In the genomic region with DNA sequence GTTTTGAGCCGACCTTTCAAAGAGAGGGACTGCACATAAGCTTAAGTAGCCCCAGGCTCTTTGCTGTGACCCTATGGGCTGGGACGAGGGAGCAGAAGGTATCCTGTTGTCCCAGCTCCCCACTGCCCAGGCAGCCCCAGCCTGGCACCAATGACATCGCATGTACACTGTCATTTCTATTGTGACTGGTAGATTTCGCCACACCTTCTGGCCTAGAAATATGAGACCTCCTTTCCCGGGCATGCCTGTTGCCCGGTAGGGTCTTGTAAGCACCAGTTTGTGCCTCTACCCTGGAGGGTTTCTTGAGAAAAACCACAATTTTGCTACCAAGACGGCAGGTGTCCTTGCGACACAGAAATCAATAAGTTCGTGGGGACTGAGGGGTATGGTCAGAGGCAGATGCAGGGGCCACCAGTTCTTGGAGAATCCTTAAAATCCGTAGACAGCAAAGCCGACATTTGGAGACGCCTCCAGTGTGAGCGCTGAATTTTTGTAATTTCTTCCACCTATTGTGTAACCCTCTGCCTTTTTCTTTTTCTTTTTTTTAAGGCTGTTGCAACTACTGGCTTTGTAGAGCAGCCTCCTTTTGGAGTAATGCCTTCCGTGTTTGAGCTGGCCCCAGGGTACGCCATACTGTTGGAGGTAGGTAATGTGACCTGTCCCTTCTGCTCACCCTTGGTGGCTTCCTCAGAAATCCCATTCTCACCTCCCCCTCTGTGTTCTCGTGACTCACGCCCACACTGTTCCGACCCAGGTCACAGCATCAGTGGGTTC, we compare ENCODE assay signal across 33 mouse cellular contexts. TPM values are rescaled to one million over a fixed set of nuclear protein-coding genes. Genes with fewer than 3 reads are reported as not detected.
DNase-seq lines count a peak whose midpoint lies in the region; ATAC-seq lines count a peak whose summit lies in the region.
"Had no signal": no experiment of that assay in that cellular context is flagged by ENCODE, and none has a peak within 500 bp of the region (broad histone marks: within the 10 kb centered on the region; RNA-seq: fewer than 3 reads in every experiment).

No protein-coding gene starts in this region.

- no peak overlapping the region for H3K4me3 ChIP-seq in embryonic facial prominence, embryonic 14.5 days (ENCODE audit: low read depth, low read length)
- no peak overlapping the region for H3K4me3 ChIP-seq in embryonic facial prominence, embryonic 10.5 days
- no peak overlapping the region for H3K4me3 ChIP-seq in midbrain, embryonic 11.5 days (ENCODE audit: low read depth, low read length)
- H3K4me3 ChIP-seq in midbrain, embryonic 13.5 days (replicated peaks), result no peak overlapping the region
- no peak overlapping the region for H3K4me3 ChIP-seq in limb, embryonic 10.5 days
- H3K4me3 ChIP-seq: embryonic facial prominence, embryonic 13.5 days; forebrain, embryonic 15.5 days; heart, adult 2 months; heart, embryonic 15.5 days; hindbrain, embryonic 12.5 days had no signal

- no peaks in the 10 kb centered on the region for H3K27me3 ChIP-seq in embryonic facial prominence, embryonic 14.5 days (replicated peaks; ENCODE audit: control insufficient read depth, insufficient read depth, low read length)
- no peaks in the 10 kb centered on the region for H3K27me3 ChIP-seq in embryonic facial prominence, embryonic 10.5 days (replicated peaks; ENCODE audit: low read depth, poor library complexity, severe bottlenecking)
- no peaks in the 10 kb centered on the region for H3K27me3 ChIP-seq in midbrain, embryonic 11.5 days (ENCODE audit: control insufficient read depth, insufficient read depth, low read length)
- H3K27me3 ChIP-seq in midbrain, embryonic 13.5 days, result no peaks in the 10 kb centered on the region
- H3K27me3 ChIP-seq in limb, embryonic 10.5 days (ENCODE audit: low read depth, poor library complexity, severe bottlenecking), result no peaks in the 10 kb centered on the region
- H3K27me3 ChIP-seq: embryonic facial prominence, embryonic 13.5 days; forebrain, embryonic 15.5 days; heart, embryonic 15.5 days; hindbrain, embryonic 12.5 days; Patski had no signal

- no peak for DNase-seq in embryonic facial prominence, embryonic 14.5 days (ENCODE audit: low spot score)
- no peak for DNase-seq in embryonic facial prominence, embryonic 10.5 days (ENCODE audit: low spot score)
- peak; percentile 33 for DNase-seq in midbrain, embryonic 11.5 days (ENCODE audit: low spot score, missing footprints)
- no peak for DNase-seq in limb, embryonic 10.5 days (ENCODE audit: low spot score)
- no peak for DNase-seq in adrenal gland, postnatal 4 days (ENCODE audit: low spot score in 2 of 2)
- DNase-seq: adrenal gland, adult 2 months; adrenal gland, postnatal 36 days; B cell, adult 2 months; cerebellum, adult 11 months; cerebellum, adult 9-10 months; cerebellum, postnatal 25 days; gastrocnemius, postnatal 14 days; heart, adult 2 months had no signal

- no peaks in the 10 kb centered on the region for H3K36me3 ChIP-seq in embryonic facial prominence, embryonic 14.5 days (ENCODE audit: control insufficient read depth, insufficient read depth, low read length)
- H3K36me3 ChIP-seq in embryonic facial prominence, embryonic 10.5 days (replicated peaks), result no peaks in the 10 kb centered on the region
- H3K36me3 ChIP-seq in midbrain, embryonic 11.5 days (ENCODE audit: control insufficient read depth, insufficient read depth, low read length), result no peaks in the 10 kb centered on the region
- H3K36me3 ChIP-seq in midbrain, embryonic 13.5 days, result no peaks in the 10 kb centered on the region
- no peaks in the 10 kb centered on the region for H3K36me3 ChIP-seq in limb, embryonic 10.5 days
- H3K36me3 ChIP-seq: embryonic facial prominence, embryonic 13.5 days; forebrain, embryonic 15.5 days; heart, embryonic 15.5 days; hindbrain, embryonic 12.5 days had no signal

- no peaks in the 10 kb centered on the region for H3K4me1 ChIP-seq in embryonic facial prominence, embryonic 14.5 days (ENCODE audit: control insufficient read depth, insufficient read depth, low read length)
- peaks cover 26% of the 10 kb centered on the region for H3K4me1 ChIP-seq in embryonic facial prominence, embryonic 10.5 days
- no peaks in the 10 kb centered on the region for H3K4me1 ChIP-seq in midbrain, embryonic 11.5 days (ENCODE audit: control insufficient read depth, insufficient read depth, low read length)
- peaks cover 9% of the 10 kb centered on the region for H3K4me1 ChIP-seq in midbrain, embryonic 13.5 days (replicated peaks)
- peaks cover 21% of the 10 kb centered on the region for H3K4me1 ChIP-seq in limb, embryonic 10.5 days
- H3K4me1 ChIP-seq: embryonic facial prominence, embryonic 13.5 days; forebrain, embryonic 15.5 days; heart, embryonic 15.5 days had no signal

- no peaks in the 10 kb centered on the region for H3K9me3 ChIP-seq in embryonic facial prominence, embryonic 14.5 days (ENCODE audit: control insufficient read depth, low read length)
- no peaks in the 10 kb centered on the region for H3K9me3 ChIP-seq in embryonic facial prominence, embryonic 10.5 days
- H3K9me3 ChIP-seq in midbrain, embryonic 11.5 days (ENCODE audit: control insufficient read depth, low read length), result no peaks in the 10 kb centered on the region
- no peaks in the 10 kb centered on the region for H3K9me3 ChIP-seq in midbrain, embryonic 13.5 days
- H3K9me3 ChIP-seq in limb, embryonic 10.5 days (replicated peaks), result no peaks in the 10 kb centered on the region
- H3K9me3 ChIP-seq: embryonic facial prominence, embryonic 13.5 days; forebrain, embryonic 15.5 days; heart, embryonic 15.5 days; hindbrain, embryonic 12.5 days had no signal

- H3K9ac ChIP-seq in embryonic facial prominence, embryonic 14.5 days (ENCODE audit: low read depth, low read length), result no peak overlapping the region
- H3K9ac ChIP-seq in midbrain, embryonic 11.5 days (ENCODE audit: low read length), result no peak overlapping the region
- no peak overlapping the region for H3K9ac ChIP-seq in midbrain, embryonic 13.5 days (replicated peaks)
- H3K9ac ChIP-seq: embryonic facial prominence, embryonic 13.5 days; forebrain, embryonic 15.5 days; heart, embryonic 15.5 days; hindbrain, embryonic 12.5 days had no signal

- no peak overlapping the region for H3K27ac ChIP-seq in embryonic facial prominence, embryonic 14.5 days (replicated peaks; ENCODE audit: low read depth, low read length)
- no peak overlapping the region for H3K27ac ChIP-seq in embryonic facial prominence, embryonic 10.5 days (replicated peaks)
- H3K27ac ChIP-seq in midbrain, embryonic 11.5 days (ENCODE audit: low read depth, low read length), result no peak overlapping the region
- H3K27ac ChIP-seq in midbrain, embryonic 13.5 days, result no peak overlapping the region
- peak overlapping the region; percentile 2; the same call in 1 of the 2 replicates for H3K27ac ChIP-seq in limb, embryonic 10.5 days
- H3K27ac ChIP-seq: embryonic facial prominence, embryonic 13.5 days; forebrain, embryonic 15.5 days; heart, adult 2 months; heart, embryonic 15.5 days; hindbrain, embryonic 12.5 days had no signal

- ATAC-seq in embryonic facial prominence, embryonic 14.5 days (ENCODE audit: low read depth), result 0 out of 2 replicates have a peak, but pooled peaks have one; percentile 5
- ATAC-seq in midbrain, embryonic 11.5 days (ENCODE audit: low FRiP score), result no peak
- ATAC-seq in midbrain, embryonic 13.5 days, result no peak
- ATAC-seq in erythroid progenitor cell, adult 5-6 weeks (replicated peaks; ENCODE audit: low FRiP score, poor library complexity, severe bottlenecking), result no peak
- ATAC-seq: activated CD4-positive, CD25-positive, alpha-beta regulatory T cell, adult 4 months; CD4-positive, CD25-positive, alpha-beta regulatory T cell, adult 4 months; forebrain, embryonic 15.5 days; hindbrain, embryonic 16.5 days; inflammation-experienced regulatory T-cells, adult 6 months; intestine, postnatal 0 days; Patski had no signal

- no peak overlapping the region for H3K4me2 ChIP-seq in embryonic facial prominence, embryonic 14.5 days (ENCODE audit: low read depth, low read length)
- no peak overlapping the region for H3K4me2 ChIP-seq in midbrain, embryonic 11.5 days
- no peak overlapping the region for H3K4me2 ChIP-seq in midbrain, embryonic 13.5 days (replicated peaks)
- H3K4me2 ChIP-seq: embryonic facial prominence, embryonic 13.5 days; forebrain, embryonic 15.5 days; heart, embryonic 11.5 days; heart, embryonic 15.5 days; hindbrain, embryonic 12.5 days had no signal

- WGBS in embryonic facial prominence, embryonic 14.5 days, result 75% methylated on average over 18 of the region's 18 CpGs
- WGBS in embryonic facial prominence, embryonic 10.5 days, result 82% methylated on average over 18 of the region's 18 CpGs
- whole genome bisulfite sequencing in midbrain, embryonic 11.5 days, result 91% methylated on average over 18 of the region's 18 CpGs
- WGBS in midbrain, embryonic 13.5 days, result 89% methylated on average over 18 of the region's 18 CpGs
- 88% methylated on average over 18 of the region's 18 CpGs for WGBS in limb, embryonic 10.5 days

RNA-seq across cellular contexts. Expression of gene Dlec1, which starts 20.5 kb away (rescaled TPM):
- polyA plus RNA-seq in embryonic facial prominence, embryonic 14.5 days (2014; fragmentation: Nextera tagmentation; extraction: Ambion mirVana), result 1.3 and 1.8 TPM in 2 replicates
- polyA plus RNA-seq in embryonic facial prominence, embryonic 10.5 days (2016; fragmentation: Nextera tagmentation; extraction: Ambion mirVana), result 1.0 and 1.5 TPM in 2 replicates
- 0.51 and 0.65 TPM in 2 replicates for polyA plus RNA-seq in midbrain, embryonic 11.5 days (2014; fragmentation: Nextera tagmentation; extraction: Ambion mirVana)
- polyA plus RNA-seq in midbrain, embryonic 13.5 days (2015; fragmentation: Nextera tagmentation; extraction: Ambion mirVana), result 0.75 and 0.81 TPM in 2 replicates
- 0.63 and 1.0 TPM in 2 replicates for polyA plus RNA-seq in limb, embryonic 10.5 days (2016; fragmentation: Nextera tagmentation; extraction: Ambion mirVana)
- total RNA-seq in adrenal gland, postnatal 4 days (2021), result 1 to 10 TPM; 1.1 to 2.7 TPM
- 0.36 TPM in 1 of 2 replicates, not detected in the other for total RNA-seq in erythroid progenitor cell, adult 5-6 weeks (2015; ENCODE audit: low replicate concordance)
- total RNA-seq in erythroid progenitor cell, adult 5-6 weeks (2017; ENCODE audit: low replicate concordance), result not detected in 2 replicates
- total RNA-seq: gastrocnemius, adult 18-20 months; MEL had no signal
- polyA plus RNA-seq: CD4-positive, CD25-positive, alpha-beta regulatory T cell, adult 4 months had no signal

RNA-seq across cellular contexts. Expression of gene Plcd1, which starts 29.5 kb away (rescaled TPM):
- 43.5 and 45.2 TPM in 2 replicates for polyA plus RNA-seq in embryonic facial prominence, embryonic 14.5 days (2014; fragmentation: Nextera tagmentation; extraction: Ambion mirVana)
- 20.7 and 21.2 TPM in 2 replicates for polyA plus RNA-seq in embryonic facial prominence, embryonic 10.5 days (2016; fragmentation: Nextera tagmentation; extraction: Ambion mirVana)
- 24.2 and 25.8 TPM in 2 replicates for polyA plus RNA-seq in midbrain, embryonic 11.5 days (2014; fragmentation: Nextera tagmentation; extraction: Ambion mirVana)
- polyA plus RNA-seq in midbrain, embryonic 13.5 days (2015; fragmentation: Nextera tagmentation; extraction: Ambion mirVana), result 20.0 and 21.0 TPM in 2 replicates
- polyA plus RNA-seq in limb, embryonic 10.5 days (2016; fragmentation: Nextera tagmentation; extraction: Ambion mirVana), result 11.2 and 14.3 TPM in 2 replicates
- 10 to 100 TPM in 1 of 2 experiments, 1 to 10 TPM in 1; 9.7 to 12.7 TPM for total RNA-seq in adrenal gland, postnatal 4 days (2021)
- not detected in 2 replicates for total RNA-seq in erythroid progenitor cell, adult 5-6 weeks (2015; ENCODE audit: low replicate concordance)
- not detected in 2 replicates for total RNA-seq in erythroid progenitor cell, adult 5-6 weeks (2017; ENCODE audit: low replicate concordance)
- total RNA-seq: MEL had no signal

RNA-seq across cellular contexts. Expression of gene Acaa1b, which starts 34.1 kb away (rescaled TPM):
- 1.9 and 2.6 TPM in 2 replicates for polyA plus RNA-seq in embryonic facial prominence, embryonic 14.5 days (2014; fragmentation: Nextera tagmentation; extraction: Ambion mirVana)
- polyA plus RNA-seq in embryonic facial prominence, embryonic 10.5 days (2016; fragmentation: Nextera tagmentation; extraction: Ambion mirVana), result 1.5 and 1.6 TPM in 2 replicates
- polyA plus RNA-seq in midbrain, embryonic 11.5 days (2014; fragmentation: Nextera tagmentation; extraction: Ambion mirVana), result 1.0 and 1.4 TPM in 2 replicates
- 1.4 TPM in 2 replicates for polyA plus RNA-seq in midbrain, embryonic 13.5 days (2015; fragmentation: Nextera tagmentation; extraction: Ambion mirVana)
- 1.1 TPM in 2 replicates for polyA plus RNA-seq in limb, embryonic 10.5 days (2016; fragmentation: Nextera tagmentation; extraction: Ambion mirVana)
- 10 to 100 TPM; 15.9 to 23.3 TPM for total RNA-seq in adrenal gland, postnatal 4 days (2021)
- not detected in 2 replicates for total RNA-seq in erythroid progenitor cell, adult 5-6 weeks (2015; ENCODE audit: low replicate concordance)
- not detected in 2 replicates for total RNA-seq in erythroid progenitor cell, adult 5-6 weeks (2017; ENCODE audit: low replicate concordance)
- polyA plus RNA-seq: activated CD4-positive, CD25-positive, alpha-beta regulatory T cell, adult 4 months; CD4-positive, CD25-positive, alpha-beta regulatory T cell, adult 4 months; inflammation-experienced regulatory T-cells, adult 6 months had no signal

RNA-seq across cellular contexts. Expression of gene Gm47289, which starts 36.2 kb away (rescaled TPM):
- not detected in 2 replicates for polyA plus RNA-seq in embryonic facial prominence, embryonic 14.5 days (2014; fragmentation: Nextera tagmentation; extraction: Ambion mirVana)
- polyA plus RNA-seq in embryonic facial prominence, embryonic 10.5 days (2016; fragmentation: Nextera tagmentation; extraction: Ambion mirVana), result not detected in 2 replicates
- not detected in 2 replicates for polyA plus RNA-seq in midbrain, embryonic 11.5 days (2014; fragmentation: Nextera tagmentation; extraction: Ambion mirVana)
- not detected in 2 replicates for polyA plus RNA-seq in midbrain, embryonic 13.5 days (2015; fragmentation: Nextera tagmentation; extraction: Ambion mirVana)
- polyA plus RNA-seq in limb, embryonic 10.5 days (2016; fragmentation: Nextera tagmentation; extraction: Ambion mirVana), result not detected in 2 replicates
- total RNA-seq in adrenal gland, postnatal 4 days (2021), result not detected
- not detected in 2 replicates for total RNA-seq in erythroid progenitor cell, adult 5-6 weeks (2015; ENCODE audit: low replicate concordance)
- total RNA-seq in erythroid progenitor cell, adult 5-6 weeks (2017; ENCODE audit: low replicate concordance), result not detected in 2 replicates
- total RNA-seq: adrenal gland, adult 2 months; adrenal gland, postnatal 36 days; gastrocnemius, adult 18-20 months; gastrocnemius, postnatal 14 days; heart, adult 2 months; heart, postnatal 25 days; MEL had no signal
- polyA plus RNA-seq: adrenal gland, adult 2 months; brain, embryonic 14.5 days; CD4-positive, CD25-positive, alpha-beta regulatory T cell, adult 4 months; cortical plate, adult 2 months; embryonic facial prominence, embryonic 13.5 days; forebrain, embryonic 11.5 days; forebrain, embryonic 15.5 days; frontal cortex, adult 2 months; heart, adult 2 months; heart, embryonic 11.5 days; heart, embryonic 15.5 days; hindbrain, embryonic 12.5 days; hindbrain, embryonic 16.5 days; inflammation-experienced regulatory T-cells, adult 6 months; intestine, postnatal 0 days; Patski had no signal
